Mouse (Mus musculus): ENCODE measurements around the gene Macf1.

Macf1 gene

GRCm38 (mm10) chr4:123684260-123684659 lies at the start of gene Macf1:
Gene Macf1 (minus strand): TSS chr4:123684360.
- DNase-seq (ENCODE audit: low read depth, low spot score), result no peak

- no peak for DNase-seq (ENCODE audit: low read depth, low spot score)
Observed at GRCm38 (mm10) chr4:123733532-123733931, 49.4 kb upstream of the Macf1 start.

- no peak for DNase-seq (ENCODE audit: low read depth, low spot score)
Observed at GRCm38 (mm10) chr4:123732921-123733320, 48.8 kb upstream of the Macf1 start.

- DNase-seq (ENCODE audit: low read depth, low spot score), result no peak
Observed at GRCm38 (mm10) chr4:123732163-123732910, 48.2 kb upstream of the Macf1 start.

- DNase-seq (ENCODE audit: low read depth, low spot score), result no peak
Observed at GRCm38 (mm10) chr4:123721761-123722160, 37.6 kb upstream of the Macf1 start.

- no peak for DNase-seq (ENCODE audit: low read depth, low spot score)
Observed at GRCm38 (mm10) chr4:123718434-123718780, 34.2 kb upstream of the Macf1 start.

GRCm38 (mm10) chr4:123717574-123718433 lies 33.6 kb upstream of the Macf1 start, which contains the start of gene Ndufs5:
Gene Ndufs5 (minus strand): TSS chr4:123718202.
- peak; percentile 97 for DNase-seq (ENCODE audit: low read depth, low spot score)

- no peak for DNase-seq (ENCODE audit: low read depth, low spot score)
Observed at GRCm38 (mm10) chr4:123712431-123712830, 28.3 kb upstream of the Macf1 start.

GRCm38 (mm10) chr4:123707340-123707739 lies 23.2 kb upstream of the Macf1 start:
- DNase-seq (ENCODE audit: low read depth, low spot score), result no peak

GRCm38 (mm10) chr4:123705340-123705739 lies 21.2 kb upstream of the Macf1 start:
- DNase-seq (ENCODE audit: low read depth, low spot score), result no peak

- DNase-seq (ENCODE audit: low read depth, low spot score), result no peak
Observed at GRCm38 (mm10) chr4:123693384-123693783, 9.2 kb upstream of the Macf1 start.

GRCm38 (mm10) chr4:123692071-123692470 lies 7.9 kb upstream of the Macf1 start:
- no peak for DNase-seq (ENCODE audit: low read depth, low spot score)

GRCm38 (mm10) chr4:123690311-123690710 lies 6.2 kb upstream of the Macf1 start:
- DNase-seq (ENCODE audit: low read depth, low spot score), result no peak

GRCm38 (mm10) chr4:123687025-123687781 lies 3.0 kb upstream of the Macf1 start:
- DNase-seq (ENCODE audit: low read depth, low spot score), result no peak

GRCm38 (mm10) chr4:123686368-123687024 lies 2.3 kb upstream of the Macf1 start:
- no peak for DNase-seq (ENCODE audit: low read depth, low spot score)

- DNase-seq (ENCODE audit: low read depth, low spot score), result no peak
Observed at GRCm38 (mm10) chr4:123685506-123686242, 1.5 kb upstream of the Macf1 start.

- no peak for DNase-seq (ENCODE audit: low read depth, low spot score)
Observed at GRCm38 (mm10) chr4:123685046-123685445, 886 bp upstream of the Macf1 start.

GRCm38 (mm10) chr4:123682291-123682690 lies 1.9 kb downstream of the Macf1 start:
- DNase-seq (ENCODE audit: low read depth, low spot score), result no peak

GRCm38 (mm10) chr4:123680962-123681361 lies 3.2 kb downstream of the Macf1 start:
- no peak for DNase-seq (ENCODE audit: low read depth, low spot score)

GRCm38 (mm10) chr4:123677060-123677804 lies 6.9 kb downstream of the Macf1 start:
- DNase-seq (ENCODE audit: low read depth, low spot score), result peak; percentile 47

Data from forelimb bud, embryonic 11.5 days (tissue).